Mouse (Mus musculus) cerebellum, adult 2 months (tissue): ENCODE data around the gene Padi4.
A peak's percentile ranks its signal among the peaks of the same experiment; 100 is the strongest.

ENCODE experiments used
- CTCF ChIP-seq: fragments of 200-500 bp; IDR thresholded peaks from 2 replicates; pipeline ENCODE4 v1.5.1; 2011; ENCODE audit warnings: low read depth, mild to moderate bottlenecking, control low read depth, low read length, moderate library complexity, borderline replicate concordance; ENCODE audit not compliant: insufficient read depth
- POLR2A ChIP-seq: fragments of 200-500 bp; IDR thresholded peaks from 2 replicates; pipeline ENCODE4 v1.6.1; 2011; ENCODE audit warnings: low read length, control low read depth, borderline replicate concordance; ENCODE audit not compliant: insufficient read depth

DNA sequence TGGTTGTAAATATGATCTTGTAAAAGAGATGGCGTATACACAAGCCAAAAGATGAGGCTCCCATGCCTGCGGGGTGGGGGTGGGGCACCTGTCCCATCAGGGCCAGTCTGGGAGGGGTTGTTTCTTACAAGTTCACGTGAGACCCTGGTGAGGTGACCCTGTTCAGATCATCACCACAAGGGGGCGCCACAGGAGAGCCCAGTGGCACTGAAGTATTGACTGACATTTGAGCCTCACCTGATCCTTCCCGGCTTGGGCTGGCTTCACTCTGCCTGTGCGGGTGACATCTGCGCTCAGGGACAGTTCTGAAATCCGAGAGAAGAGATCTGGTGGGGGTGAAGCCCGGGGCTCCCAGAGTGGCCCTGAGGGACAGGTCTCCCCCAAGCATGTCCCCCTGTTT lies 10.9 kb downstream of the Padi4 start:
- TF ChIP-seq CTCF: peak; percentile 55; the same call in 1 of the 2 replicates
- TF ChIP-seq POLR2A: no peak
